Mouse (Mus musculus): ENCODE data around the gene Abi1. TPM values are rescaled to one million over a fixed set of nuclear protein-coding genes. Genes with fewer than 3 reads are reported as not detected.

Gene Abi1
- polyA plus RNA-seq, 1 experiment: 28.0 TPM

GRCm38 (mm10) chr2:22996071-22996470, 44.0 kb downstream of the Abi1 start:
- Histone ChIP-seq H3K4me3 (no peak overlapping the region), H3K4me2 (ENCODE audit: low read depth) (no peak overlapping the region), H3K27me3 (ENCODE audit: control insufficient read depth, insufficient read depth, insufficient read length) (no peaks in the 10 kb centered on the region), H3K36me3 (ENCODE audit: control insufficient read depth, insufficient read depth) (peaks cover 21% of the 10 kb centered on the region), H3ac (ENCODE audit: control insufficient read depth, insufficient read length) (no peak overlapping the region), H3K79me2 (ENCODE audit: control insufficient read depth, insufficient read depth) (peaks cover 86% of the 10 kb centered on the region)
- TF ChIP-seq MAX (IDR thresholded peaks at IDR 0.05; ENCODE audit: low read depth) (no peak), USF1 (IDR thresholded peaks at IDR 0.05; ENCODE audit: low read depth) (no peak), REST (IDR thresholded peaks at IDR 0.05; ENCODE audit: insufficient read depth, insufficient read length) (no peak), CEBPB (IDR thresholded peaks at IDR 0.05; ENCODE audit: insufficient read depth, poor library complexity, severe bottlenecking) (no peak), MYOG (IDR thresholded peaks at IDR 0.05; ENCODE audit: control insufficient read depth in 1 of 3, insufficient read depth in 1 of 3, insufficient read length in 2 of 3, low read depth in 2 of 3) (no peak), E2F4 (IDR thresholded peaks at IDR 0.05; ENCODE audit: insufficient read depth) (no peak), TCF3 (IDR thresholded peaks at IDR 0.05; ENCODE audit: insufficient read length, low read depth) (no peak), TCF12 (IDR thresholded peaks at IDR 0.05; ENCODE audit: insufficient read depth, poor library complexity, severe bottlenecking) (no peak), MYOD1 (IDR thresholded peaks at IDR 0.05; ENCODE audit: control insufficient read depth in 1 of 3, insufficient read length in 2 of 3, low read depth in 2 of 3) (no peak), SRF (IDR thresholded peaks at IDR 0.05; ENCODE audit: control insufficient read depth, insufficient read length, low read depth) (no peak), POLR2AphosphoS2 (IDR thresholded peaks at IDR 0.05; ENCODE audit: insufficient read length, low read depth) (no peak), POLR2A (IDR thresholded peaks at IDR 0.05; ENCODE audit: insufficient read length, low read depth) (no peak)

DNA sequence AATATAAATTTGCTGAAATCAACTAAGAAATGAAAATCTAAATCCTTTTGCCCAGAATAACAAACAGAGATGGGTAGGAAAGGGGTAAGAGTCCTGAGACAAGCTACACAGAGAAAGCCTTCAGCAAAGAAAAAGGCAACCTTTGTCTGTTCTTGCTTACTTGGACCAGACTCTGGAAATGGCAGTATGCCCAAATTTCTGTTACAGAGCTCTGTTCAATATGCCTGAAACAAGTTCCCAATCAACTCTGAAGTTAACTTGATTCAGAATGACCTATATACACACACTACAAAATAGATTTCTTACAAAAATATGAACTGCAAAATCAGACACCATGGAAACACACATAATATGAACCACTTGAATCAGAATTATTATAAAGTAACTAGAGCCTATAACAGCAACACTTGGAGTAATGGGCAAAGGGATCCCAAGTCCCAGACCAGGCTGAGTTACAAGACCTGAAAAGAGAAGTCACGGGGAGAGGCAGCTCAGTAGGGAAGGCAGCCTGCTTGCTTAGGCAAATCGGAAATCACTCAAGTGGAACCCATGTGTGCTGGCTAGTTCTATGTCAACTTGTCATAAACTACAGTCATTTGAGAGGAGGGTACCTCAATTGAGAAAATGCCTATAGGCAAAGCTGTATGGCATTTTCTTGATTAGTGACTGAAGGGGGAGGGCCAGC, 53.9 kb downstream of the Abi1 start:
- Histone ChIP-seq H3ac (ENCODE audit: control insufficient read depth, insufficient read length) (no peak overlapping the region), H3K4me3 (no peak overlapping the region), H3K36me3 (ENCODE audit: control insufficient read depth, insufficient read depth) (no peaks in the 10 kb centered on the region), H3K79me2 (ENCODE audit: control insufficient read depth, insufficient read depth) (peaks cover 90% of the 10 kb centered on the region), H3K4me2 (ENCODE audit: low read depth) (no peak overlapping the region), H3K27me3 (ENCODE audit: control insufficient read depth, insufficient read depth, insufficient read length) (no peaks in the 10 kb centered on the region)
- no peak for TF ChIP-seq POLR2AphosphoS2 (IDR thresholded peaks at IDR 0.05; ENCODE audit: insufficient read length, low read depth)
- TF ChIP-seq MYOD1 (IDR thresholded peaks at IDR 0.05; ENCODE audit: control insufficient read depth in 1 of 3, insufficient read length in 2 of 3, low read depth in 2 of 3): no peak
- no peak for TF ChIP-seq TCF3 (IDR thresholded peaks at IDR 0.05; ENCODE audit: insufficient read length, low read depth)

GRCm38 (mm10) chr2:22977387-22977973, 62.6 kb downstream of the Abi1 start:
- H3K79me2 ChIP-seq (ENCODE audit: control insufficient read depth, insufficient read depth): peaks cover 95% of the 10 kb centered on the region
- no peaks in the 10 kb centered on the region for H3K27me3 ChIP-seq (ENCODE audit: control insufficient read depth, insufficient read depth, insufficient read length)
- H3K36me3 ChIP-seq (ENCODE audit: control insufficient read depth, insufficient read depth): no peaks in the 10 kb centered on the region
- no peak overlapping the region for H3K4me3 ChIP-seq
- no peak for TF ChIP-seq E2F4 (IDR thresholded peaks at IDR 0.05; ENCODE audit: insufficient read depth)
- TF ChIP-seq MYOD1 (IDR thresholded peaks at IDR 0.05; ENCODE audit: control insufficient read depth in 1 of 3, insufficient read length in 2 of 3, low read depth in 2 of 3): no peak
- TF ChIP-seq SRF (IDR thresholded peaks at IDR 0.05; ENCODE audit: control insufficient read depth, insufficient read length, low read depth): no peak
- no peak for TF ChIP-seq TCF3 (IDR thresholded peaks at IDR 0.05; ENCODE audit: insufficient read length, low read depth)
- TF ChIP-seq REST (IDR thresholded peaks at IDR 0.05; ENCODE audit: insufficient read depth, insufficient read length): no peak
- TF ChIP-seq MAX (IDR thresholded peaks at IDR 0.05; ENCODE audit: low read depth): no peak
- no peak for TF ChIP-seq POLR2AphosphoS2 (IDR thresholded peaks at IDR 0.05; ENCODE audit: insufficient read length, low read depth)
- no peak for TF ChIP-seq MYOG (IDR thresholded peaks at IDR 0.05; ENCODE audit: control insufficient read depth in 1 of 3, insufficient read depth in 1 of 3, insufficient read length in 2 of 3, low read depth in 2 of 3)
- no peak for TF ChIP-seq TCF12 (IDR thresholded peaks at IDR 0.05; ENCODE audit: insufficient read depth, poor library complexity, severe bottlenecking)
- TF ChIP-seq USF1 (IDR thresholded peaks at IDR 0.05; ENCODE audit: low read depth): no peak
- TF ChIP-seq CEBPB (IDR thresholded peaks at IDR 0.05; ENCODE audit: insufficient read depth, poor library complexity, severe bottlenecking): no peak
- H3K4me2 ChIP-seq (ENCODE audit: low read depth): no peak overlapping the region
- no peak overlapping the region for H3ac ChIP-seq (ENCODE audit: control insufficient read depth, insufficient read length)

GRCm38 (mm10) chr2:22962970-22963369, 77.1 kb downstream of the Abi1 start:
- H3K79me2 ChIP-seq (ENCODE audit: control insufficient read depth, insufficient read depth): peaks cover 44% of the 10 kb centered on the region
- H3K27me3 ChIP-seq (ENCODE audit: control insufficient read depth, insufficient read depth, insufficient read length): no peaks in the 10 kb centered on the region
- peaks cover 3% of the 10 kb centered on the region for H3K36me3 ChIP-seq (ENCODE audit: control insufficient read depth, insufficient read depth)
- H3K4me3 ChIP-seq: no peak overlapping the region
- TF ChIP-seq POLR2A (IDR thresholded peaks at IDR 0.05; ENCODE audit: insufficient read length, low read depth) (no peak), USF1 (IDR thresholded peaks at IDR 0.05; ENCODE audit: low read depth) (no peak)
- no peak overlapping the region for H3K4me2 ChIP-seq (ENCODE audit: low read depth)
- no peak overlapping the region for H3ac ChIP-seq (ENCODE audit: control insufficient read depth, insufficient read length)

DNA sequence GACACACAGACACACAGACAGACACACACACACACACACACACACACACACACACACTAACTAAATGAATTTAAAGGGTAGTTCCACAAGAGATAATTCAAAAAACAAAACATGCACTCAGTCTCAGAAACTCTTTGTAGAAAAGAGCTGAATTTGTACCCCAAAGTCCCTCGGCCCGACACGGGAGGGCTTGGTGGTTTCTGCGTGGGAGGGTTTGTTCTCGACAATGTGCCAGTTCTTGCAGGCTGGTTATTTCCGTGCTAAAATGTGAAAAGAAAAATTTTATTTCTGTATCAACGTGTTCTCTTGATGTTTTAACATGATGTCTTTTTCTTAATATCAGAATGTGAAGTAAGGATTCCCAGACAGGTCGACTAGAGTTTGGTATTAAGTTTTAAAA, 77.8 kb downstream of the Abi1 start:
- Histone ChIP-seq H3K4me3 (no peak overlapping the region), H3K4me2 (ENCODE audit: low read depth) (no peak overlapping the region), H3K27me3 (ENCODE audit: control insufficient read depth, insufficient read depth, insufficient read length) (no peaks in the 10 kb centered on the region), H3ac (ENCODE audit: control insufficient read depth, insufficient read length) (no peak overlapping the region), H3K79me2 (ENCODE audit: control insufficient read depth, insufficient read depth) (peaks cover 44% of the 10 kb centered on the region), H3K36me3 (ENCODE audit: control insufficient read depth, insufficient read depth) (peaks cover 6% of the 10 kb centered on the region)
- TF ChIP-seq REST (IDR thresholded peaks at IDR 0.05; ENCODE audit: insufficient read depth, insufficient read length) (no peak), TCF3 (IDR thresholded peaks at IDR 0.05; ENCODE audit: insufficient read length, low read depth) (no peak), E2F4 (IDR thresholded peaks at IDR 0.05; ENCODE audit: insufficient read depth) (no peak), MAX (IDR thresholded peaks at IDR 0.05; ENCODE audit: low read depth) (no peak), POLR2AphosphoS2 (IDR thresholded peaks at IDR 0.05; ENCODE audit: insufficient read length, low read depth) (no peak), TCF12 (IDR thresholded peaks at IDR 0.05; ENCODE audit: insufficient read depth, poor library complexity, severe bottlenecking) (no peak), POLR2A (IDR thresholded peaks at IDR 0.05; ENCODE audit: insufficient read length, low read depth) (no peak), USF1 (IDR thresholded peaks at IDR 0.05; ENCODE audit: low read depth) (no peak), CEBPB (IDR thresholded peaks at IDR 0.05; ENCODE audit: insufficient read depth, poor library complexity, severe bottlenecking) (no peak), SRF (IDR thresholded peaks at IDR 0.05; ENCODE audit: control insufficient read depth, insufficient read length, low read depth) (no peak), MYOD1 (IDR thresholded peaks at IDR 0.05; ENCODE audit: control insufficient read depth in 1 of 3, insufficient read length in 2 of 3, low read depth in 2 of 3) (no peak), MYOG (IDR thresholded peaks at IDR 0.05; ENCODE audit: control insufficient read depth in 1 of 3, insufficient read depth in 1 of 3, insufficient read length in 2 of 3, low read depth in 2 of 3) (no peak)
